Mouse (Mus musculus): ENCODE data around the gene B430306N03Rik.
"Not testable (repeated sequence)": the region's sequence is repeated elsewhere in the genome, so short reads cannot be mapped to it uniquely, and the experiment has no call there.

B430306N03Rik gene

DNA sequence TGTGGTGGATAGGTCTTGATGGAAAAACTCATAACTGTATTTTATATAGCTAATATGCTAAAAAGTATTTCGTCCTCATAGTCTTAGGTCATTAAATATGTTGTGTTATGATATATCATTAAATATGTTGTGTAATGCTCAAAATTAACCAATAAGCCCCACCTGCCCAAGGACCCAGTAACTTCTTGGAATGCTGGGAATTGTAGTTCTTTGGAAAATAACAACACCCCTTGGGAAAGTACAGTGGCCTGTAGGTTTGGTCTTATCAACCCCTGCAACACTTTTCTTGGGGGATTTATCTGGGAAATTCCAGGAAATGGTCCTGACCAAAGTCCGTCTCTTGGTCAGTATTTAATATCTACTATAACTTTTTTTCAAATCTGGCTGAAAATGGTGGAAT is 27.1 kb downstream of the B430306N03Rik start:
- TF ChIP-seq CTCF (conservative IDR thresholded peaks at IDR 0.05; ENCODE audit: low read length) (no peak), NANOG (IDR thresholded peaks at IDR 0.05; ENCODE audit: borderline replicate concordance, low read length) (no peak), POU5F1 (IDR thresholded peaks at IDR 0.05; ENCODE audit: borderline replicate concordance, low read length) (no peak)
- H3K9me3 ChIP-seq (ENCODE audit: low read length): no peaks in the 10 kb centered on the region
- no peak overlapping the region for H3K4me3 ChIP-seq (replicated peaks; ENCODE audit: low read length)
- H3K36me3 ChIP-seq (ENCODE audit: insufficient read depth, low read length): no peaks in the 10 kb centered on the region
- peaks cover 12% of the 10 kb centered on the region; the same call in 1 of the 2 replicates for H3K4me1 ChIP-seq (replicated peaks; ENCODE audit: low read depth, low read length)
- peaks cover 20% of the 10 kb centered on the region for H3K27me3 ChIP-seq (ENCODE audit: insufficient read depth, low read length)

DNA sequence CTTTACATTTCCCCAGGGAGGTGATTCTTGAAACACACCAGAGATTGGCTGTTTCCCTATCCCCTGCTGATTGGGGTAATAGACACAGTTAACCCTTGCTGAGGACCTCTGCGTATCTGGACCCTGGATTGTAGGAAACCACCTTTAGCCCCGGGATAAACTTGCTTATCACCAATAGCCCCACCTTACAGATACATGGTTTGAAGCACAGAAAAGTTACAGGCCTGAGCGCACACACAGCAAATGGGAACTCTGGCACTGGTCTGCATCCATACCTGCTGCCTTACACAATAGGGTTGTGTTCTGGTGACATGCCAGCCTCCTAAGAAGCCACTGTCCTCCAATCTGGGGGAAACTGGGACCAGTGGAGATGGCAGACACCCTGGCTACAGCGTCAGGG is 29.9 kb downstream of the B430306N03Rik start:
- no peak for TF ChIP-seq POU5F1 (IDR thresholded peaks at IDR 0.05; ENCODE audit: borderline replicate concordance, low read length)
- no peak for TF ChIP-seq NANOG (IDR thresholded peaks at IDR 0.05; ENCODE audit: borderline replicate concordance, low read length)
- TF ChIP-seq CTCF (conservative IDR thresholded peaks at IDR 0.05; ENCODE audit: low read length): no peak
- Histone ChIP-seq H3K4me1 (replicated peaks; ENCODE audit: low read depth, low read length) (peaks cover 24% of the 10 kb centered on the region), H3K27me3 (ENCODE audit: insufficient read depth, low read length) (peaks cover 37% of the 10 kb centered on the region), H3K4me3 (replicated peaks; ENCODE audit: low read length) (no peak overlapping the region), H3K9me3 (ENCODE audit: low read length) (no peaks in the 10 kb centered on the region), H3K36me3 (ENCODE audit: insufficient read depth, low read length) (no peaks in the 10 kb centered on the region)

DNA sequence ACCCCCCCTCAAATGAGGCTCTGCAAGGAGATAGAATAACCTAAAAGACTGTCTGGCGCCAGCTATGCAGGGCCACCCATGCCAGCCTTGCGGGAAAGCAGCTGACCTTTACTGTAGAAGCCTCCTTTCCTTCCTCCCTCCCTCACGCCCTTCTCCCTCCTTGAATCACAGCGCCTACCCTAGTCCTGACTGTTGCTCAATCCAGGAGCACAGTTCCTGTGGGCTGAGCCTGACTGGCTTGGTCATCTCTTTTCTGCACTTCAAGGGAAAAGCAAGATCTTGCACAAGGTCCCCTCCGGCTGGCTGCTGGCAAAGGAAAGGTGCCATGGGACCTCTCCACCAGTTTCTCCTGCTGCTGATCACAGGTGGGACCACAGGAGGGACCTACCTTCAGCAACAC is 30.3 kb downstream of the B430306N03Rik start, which contains the start of gene Trem2:
Trem2 (plus strand) TSS at position 171 of the 400 bp plus-strand sequence.
- TF ChIP-seq NANOG (IDR thresholded peaks at IDR 0.05; ENCODE audit: borderline replicate concordance, low read length) (no peak), POU5F1 (IDR thresholded peaks at IDR 0.05; ENCODE audit: borderline replicate concordance, low read length) (no peak), CTCF (conservative IDR thresholded peaks at IDR 0.05; ENCODE audit: low read length) (no peak)
- Histone ChIP-seq H3K9me3 (ENCODE audit: low read length) (no peaks in the 10 kb centered on the region), H3K4me3 (replicated peaks; ENCODE audit: low read length) (no peak within 1 kb of the TSS), H3K27me3 (ENCODE audit: insufficient read depth, low read length) (peaks cover 37% of the 10 kb centered on the region), H3K4me1 (replicated peaks; ENCODE audit: low read depth, low read length) (peaks cover 28% of the 10 kb centered on the region), H3K36me3 (ENCODE audit: insufficient read depth, low read length) (no peaks in the 10 kb centered on the region)

DNA sequence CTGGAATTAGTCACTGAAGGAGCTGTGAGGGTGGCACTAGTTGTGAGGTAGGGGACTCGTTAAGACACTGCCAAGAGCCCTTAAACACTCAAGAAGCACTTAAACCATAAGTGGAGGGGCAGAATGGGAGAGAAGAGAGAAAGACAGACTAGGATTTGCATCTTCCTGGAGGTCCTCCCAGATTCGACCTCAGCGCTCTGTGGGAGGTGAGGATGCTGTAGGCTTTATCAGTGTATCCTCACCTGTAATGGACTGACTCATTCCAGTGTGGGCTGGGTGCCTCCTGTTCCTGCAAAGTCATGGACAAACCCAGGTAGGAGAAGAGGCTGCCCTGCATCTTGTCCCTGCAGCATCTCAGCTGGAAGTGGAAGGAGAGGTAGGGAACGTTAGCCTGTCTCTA is 30.9 kb downstream of the B430306N03Rik start:
- H3K9me3 ChIP-seq (ENCODE audit: low read length): peaks cover 3% of the 10 kb centered on the region; the same call in 1 of the 2 replicates
- no peak overlapping the region for H3K4me3 ChIP-seq (replicated peaks; ENCODE audit: low read length)
- TF ChIP-seq CTCF (conservative IDR thresholded peaks at IDR 0.05; ENCODE audit: low read length) (no peak), POU5F1 (IDR thresholded peaks at IDR 0.05; ENCODE audit: borderline replicate concordance, low read length) (no peak)
- H3K27me3 ChIP-seq (ENCODE audit: insufficient read depth, low read length): peaks cover 42% of the 10 kb centered on the region
- peaks cover 34% of the 10 kb centered on the region for H3K4me1 ChIP-seq (replicated peaks; ENCODE audit: low read depth, low read length)
- no peaks in the 10 kb centered on the region for H3K36me3 ChIP-seq (ENCODE audit: insufficient read depth, low read length)

DNA sequence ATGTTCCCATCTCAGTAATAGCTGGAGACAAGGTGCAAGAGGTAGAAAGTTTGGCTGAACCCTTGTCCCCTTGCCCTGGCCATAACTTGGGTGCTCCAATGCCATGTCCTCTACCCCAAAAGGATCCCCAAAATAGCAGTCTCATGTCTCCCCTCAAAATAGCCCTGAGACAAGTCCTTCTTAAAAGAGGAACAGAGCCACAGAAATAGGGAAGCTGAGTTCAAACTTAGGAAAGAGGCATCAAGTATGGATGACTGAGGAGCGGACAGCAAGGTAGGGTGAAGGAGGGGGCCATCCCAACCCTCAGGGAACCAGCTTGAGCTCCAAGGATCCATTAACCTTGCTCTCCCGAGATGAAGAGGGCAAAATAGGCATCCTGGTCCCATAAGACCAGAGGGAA is 31.3 kb downstream of the B430306N03Rik start:
- Histone ChIP-seq H3K36me3 (ENCODE audit: insufficient read depth, low read length) (no peaks in the 10 kb centered on the region), H3K27me3 (ENCODE audit: insufficient read depth, low read length) (peaks cover 44% of the 10 kb centered on the region), H3K4me1 (replicated peaks; ENCODE audit: low read depth, low read length) (peaks cover 38% of the 10 kb centered on the region), H3K9me3 (ENCODE audit: low read length) (peaks cover 3% of the 10 kb centered on the region; the same call in 1 of the 2 replicates), H3K4me3 (replicated peaks; ENCODE audit: low read length) (no peak overlapping the region)
- no peak for TF ChIP-seq NANOG (IDR thresholded peaks at IDR 0.05; ENCODE audit: borderline replicate concordance, low read length)
- TF ChIP-seq POU5F1 (IDR thresholded peaks at IDR 0.05; ENCODE audit: borderline replicate concordance, low read length): no peak
- TF ChIP-seq CTCF (conservative IDR thresholded peaks at IDR 0.05; ENCODE audit: low read length): no peak

DNA sequence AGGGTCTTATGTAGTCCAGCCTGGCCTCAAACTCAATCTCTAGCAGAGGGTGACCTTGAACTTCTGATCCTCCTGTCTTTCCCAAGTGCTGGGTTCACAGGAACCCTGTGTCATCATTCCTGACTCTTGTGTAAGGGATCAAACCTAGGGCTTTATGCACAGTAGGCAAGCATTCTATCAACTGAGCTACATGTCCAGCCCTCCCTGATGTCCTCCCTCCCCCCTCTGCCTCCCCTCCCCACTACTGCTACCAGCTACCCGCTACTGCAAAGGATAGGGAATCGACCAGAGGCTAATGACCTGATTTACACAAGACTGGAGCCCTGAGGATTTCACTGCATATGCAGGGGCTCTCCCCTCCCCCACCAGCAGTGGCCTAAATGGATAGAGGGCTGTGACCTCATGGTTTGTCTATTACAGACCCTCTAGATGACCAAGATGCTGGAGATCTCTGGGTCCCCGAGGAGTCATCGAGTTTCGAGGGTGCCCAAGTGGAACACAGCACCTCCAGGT is 34.8 kb downstream of the B430306N03Rik start:
- no peak overlapping the region for H3K4me3 ChIP-seq (replicated peaks; ENCODE audit: low read length)
- TF ChIP-seq NANOG (IDR thresholded peaks at IDR 0.05; ENCODE audit: borderline replicate concordance, low read length): peak; percentile 19; the same call in 1 of the 2 replicates
- peak; percentile 63; the same call in 1 of the 2 replicates for TF ChIP-seq POU5F1 (IDR thresholded peaks at IDR 0.05; ENCODE audit: borderline replicate concordance, low read length)
- TF ChIP-seq CTCF (conservative IDR thresholded peaks at IDR 0.05; ENCODE audit: low read length): no peak
- peaks cover 3% of the 10 kb centered on the region; the same call in 1 of the 2 replicates for H3K9me3 ChIP-seq (ENCODE audit: low read length)
- no peaks in the 10 kb centered on the region for H3K36me3 ChIP-seq (ENCODE audit: insufficient read depth, low read length)
- peaks cover 50% of the 10 kb centered on the region for H3K4me1 ChIP-seq (replicated peaks; ENCODE audit: low read depth, low read length)
- peaks cover 46% of the 10 kb centered on the region for H3K27me3 ChIP-seq (ENCODE audit: insufficient read depth, low read length)

DNA sequence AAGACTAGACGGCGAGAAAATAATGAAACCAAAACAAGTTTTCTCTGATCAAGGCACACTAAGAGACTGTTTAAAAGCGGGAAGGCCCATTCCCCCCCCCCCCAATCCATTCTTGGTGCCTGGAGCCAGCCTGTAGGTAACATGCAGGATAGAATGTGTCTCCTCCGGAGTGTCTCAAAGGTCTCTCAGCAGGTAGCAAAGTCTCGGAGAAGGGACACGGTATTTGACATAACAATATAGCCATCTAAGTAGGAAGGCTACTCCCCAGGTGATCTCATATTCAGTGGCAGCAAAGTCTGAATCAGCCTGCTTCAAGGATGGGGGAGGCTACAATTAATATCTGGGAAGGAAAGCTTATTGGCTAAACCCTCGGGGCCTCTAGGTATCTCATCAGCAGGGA is 37.0 kb downstream of the B430306N03Rik start:
- peaks cover 43% of the 10 kb centered on the region for H3K4me1 ChIP-seq (replicated peaks; ENCODE audit: low read depth, low read length)
- not testable (repeated sequence) for H3K4me3 ChIP-seq (replicated peaks; ENCODE audit: low read length); H3K36me3 ChIP-seq (ENCODE audit: insufficient read depth, low read length); H3K9me3 ChIP-seq (ENCODE audit: low read length)
- peaks cover 34% of the 10 kb centered on the region for H3K27me3 ChIP-seq (ENCODE audit: insufficient read depth, low read length)
- 0 out of 2 replicates have a peak, but pooled peaks have one; percentile 7 for TF ChIP-seq NANOG (IDR thresholded peaks at IDR 0.05; ENCODE audit: borderline replicate concordance, low read length)

DNA sequence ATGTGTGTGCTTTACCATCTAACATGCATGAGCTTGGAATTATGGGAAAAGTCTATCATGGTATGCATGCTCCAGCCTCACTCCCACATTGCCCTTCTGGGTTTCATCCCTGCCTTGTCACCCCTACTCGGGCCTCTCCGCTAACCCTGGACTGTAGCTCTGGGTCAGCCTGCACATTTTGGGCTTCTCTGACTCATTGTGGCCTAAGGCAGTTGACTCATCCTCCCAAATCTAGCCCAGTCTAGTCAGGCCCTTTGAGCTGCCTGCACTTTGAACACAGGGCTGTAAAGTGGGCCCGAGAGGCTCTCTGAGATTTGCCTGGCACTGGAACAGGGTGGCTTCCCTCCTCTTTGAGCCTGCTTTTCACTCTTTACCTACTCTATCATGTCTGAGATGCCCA is 39.9 kb downstream of the B430306N03Rik start:
- H3K4me1 ChIP-seq (replicated peaks; ENCODE audit: low read depth, low read length): peaks cover 38% of the 10 kb centered on the region
- H3K4me3 ChIP-seq (replicated peaks; ENCODE audit: low read length): no peak overlapping the region
- no peaks in the 10 kb centered on the region for H3K36me3 ChIP-seq (ENCODE audit: insufficient read depth, low read length)
- no peak for TF ChIP-seq POU5F1 (IDR thresholded peaks at IDR 0.05; ENCODE audit: borderline replicate concordance, low read length)
- no peak for TF ChIP-seq CTCF (conservative IDR thresholded peaks at IDR 0.05; ENCODE audit: low read length)
- TF ChIP-seq NANOG (IDR thresholded peaks at IDR 0.05; ENCODE audit: borderline replicate concordance, low read length): no peak
- H3K9me3 ChIP-seq (ENCODE audit: low read length): peaks cover 3% of the 10 kb centered on the region; the same call in 1 of the 2 replicates
- peaks cover 24% of the 10 kb centered on the region for H3K27me3 ChIP-seq (ENCODE audit: insufficient read depth, low read length)

DNA sequence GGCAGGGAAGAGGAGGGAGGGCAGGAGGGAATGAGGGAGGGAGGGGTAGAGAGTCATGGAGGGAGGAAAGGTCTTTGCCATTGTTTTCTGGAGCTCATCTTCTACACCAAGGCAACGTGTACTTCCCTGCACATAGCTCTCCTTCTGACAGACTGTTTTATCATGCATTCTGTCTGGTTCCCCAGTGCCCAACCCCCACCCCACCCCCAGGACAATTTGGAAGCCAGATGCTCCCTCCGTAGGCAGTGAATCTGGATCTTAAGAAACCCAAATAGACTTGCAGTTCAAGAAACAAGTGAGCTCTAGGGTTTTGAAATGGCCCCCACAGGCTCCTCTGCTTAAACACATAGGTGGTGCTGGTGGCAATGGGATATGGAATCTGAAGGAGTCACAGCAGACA is 42.0 kb downstream of the B430306N03Rik start:
- Histone ChIP-seq H3K4me3 (replicated peaks; ENCODE audit: low read length) (no peak overlapping the region), H3K36me3 (ENCODE audit: insufficient read depth, low read length) (no peaks in the 10 kb centered on the region), H3K9me3 (ENCODE audit: low read length) (no peaks in the 10 kb centered on the region), H3K27me3 (ENCODE audit: insufficient read depth, low read length) (peaks cover 19% of the 10 kb centered on the region), H3K4me1 (replicated peaks; ENCODE audit: low read depth, low read length) (peaks cover 18% of the 10 kb centered on the region)
- TF ChIP-seq NANOG (IDR thresholded peaks at IDR 0.05; ENCODE audit: borderline replicate concordance, low read length) (no peak), CTCF (conservative IDR thresholded peaks at IDR 0.05; ENCODE audit: low read length) (no peak), POU5F1 (IDR thresholded peaks at IDR 0.05; ENCODE audit: borderline replicate concordance, low read length) (no peak)
